Mouse (Mus musculus) embryonic facial prominence, embryonic 11.5 days (tissue): ENCODE results near the gene Skap1. TPM values are rescaled to one million over a fixed set of nuclear protein-coding genes. Genes with fewer than 3 reads are reported as not detected.
A peak's percentile ranks its signal among the peaks of the same experiment; 100 is the strongest.
"Not testable (repeated sequence)": the region's sequence is repeated elsewhere in the genome, so short reads cannot be mapped to it uniquely, and the experiment has no call there.

ENCODE experiments used
- ATAC-seq: fragments of 200-750 bp; cut with Nextera tagmentation; replicated peaks from 2 replicates; pipeline ENCODE4 v1.8.0; 2017; ENCODE audit warnings: low read depth; ENCODE audit not compliant: insufficient number of reproducible peaks, low FRiP score, low TSS enrichment
- DNase-seq: peaks from one replicate; pipeline ENCODE4 v3.0.0-alpha.2; 2015; ENCODE audit warnings: low spot score
- H3K27ac ChIP-seq: fragments of 300-500 bp; sonication (generic); replicated peaks from 2 replicates; pipeline ENCODE4 v1.5.1; 2014; ENCODE audit warnings: mild to moderate bottlenecking, low read depth, low read length, control low read depth
- H3K27me3 ChIP-seq: fragments of 300-500 bp; sonication (generic); 2 replicates; pipeline ENCODE4 v1.6.1; 2014; ENCODE audit warnings: mild to moderate bottlenecking, low read length, moderate library complexity, mixed read lengths; ENCODE audit not compliant: control insufficient read depth, insufficient read depth
- H3K36me3 ChIP-seq: fragments of 300-500 bp; sonication (generic); replicated peaks from 2 replicates; pipeline ENCODE4 v1.6.1; 2014; ENCODE audit warnings: low read depth, mild to moderate bottlenecking, low read length, moderate library complexity, mixed read lengths; ENCODE audit not compliant: control insufficient read depth, insufficient read depth
- H3K4me1 ChIP-seq: fragments of 300-500 bp; sonication (generic); 2 replicates; pipeline ENCODE4 v1.6.1; 2014; ENCODE audit warnings: low read length, mixed read lengths; ENCODE audit not compliant: control insufficient read depth, insufficient read depth
- H3K4me2 ChIP-seq: fragments of 300-500 bp; sonication (generic); 2 replicates; pipeline ENCODE4 v1.6.1; 2014; ENCODE audit warnings: low read depth, mild to moderate bottlenecking, control low read depth, low read length, moderate library complexity
- H3K4me3 ChIP-seq: fragments of 300-500 bp; sonication (generic); 2 replicates; pipeline ENCODE4 v1.5.1; 2014; ENCODE audit warnings: low read depth, low read length, control low read depth
- H3K9ac ChIP-seq: fragments of 300-500 bp; sonication (generic); replicated peaks from 2 replicates; pipeline ENCODE4 v1.6.1; 2014; ENCODE audit warnings: mild to moderate bottlenecking, control low read depth, low read length
- H3K9me3 ChIP-seq: fragments of 300-500 bp; sonication (generic); replicated peaks from 2 replicates; pipeline ENCODE4 v1.6.1; 2016; ENCODE audit warnings: mild to moderate bottlenecking, low read length, inconsistent platforms, mixed read lengths; ENCODE audit not compliant: control insufficient read depth
- WGBS: fragments of 180-500 bp; shearing (Covaris S2); extraction: QIAGEN DNeasy Blood & Tissue Kit; methylation state at CpG from one replicate; pipeline ENCODE4 v1.1.7; 2014; 5-methylcytosine and 5-hydroxymethylcytosine counted together
- polyA plus RNA-seq: library from polyadenylated mRNA; unstranded; fragments of >200 nt; fragmentation: Nextera tagmentation; extraction: Ambion mirVana; gene quantifications from 2 replicates; pipeline ENCODE4 v1.2.1, GENCODE M21; 2014

Skap1 gene
- polyA plus RNA-seq, 1 experiment from 2014 or later = 0.43 TPM

DNA sequence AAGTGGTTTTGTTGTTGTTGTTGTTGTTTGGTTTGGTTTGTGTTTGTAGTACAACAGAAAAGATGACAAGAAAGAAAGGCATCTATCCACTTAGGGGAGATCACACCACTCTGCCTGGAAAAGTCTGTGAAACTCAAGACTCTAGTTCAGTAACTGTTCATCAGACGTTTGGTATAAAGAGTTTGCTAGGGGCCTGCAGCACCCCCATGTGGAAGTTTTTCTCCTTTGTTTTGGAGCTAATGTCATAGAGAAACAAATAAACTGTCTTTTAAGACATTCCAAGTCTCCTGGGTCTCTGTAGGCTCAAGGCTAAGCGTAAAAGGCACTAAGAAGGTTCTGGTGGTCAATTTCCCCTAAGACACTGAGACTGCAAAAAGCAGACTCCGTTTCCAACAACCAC lies 311.7 kb downstream of the Skap1 start:
- H3K4me3 ChIP-seq = no peak overlapping the region
- no peaks in the 10 kb centered on the region for H3K36me3 ChIP-seq
- no peak for DNase-seq
- ATAC-seq = no peak
- no peak overlapping the region for H3K27ac ChIP-seq
- no peak overlapping the region; the same call in 1 of the 2 replicates for H3K9ac ChIP-seq
- H3K4me1 ChIP-seq = peaks cover 5% of the 10 kb centered on the region
- no peaks in the 10 kb centered on the region for H3K9me3 ChIP-seq
- H3K4me2 ChIP-seq = peak overlapping the region; percentile 55
- H3K27me3 ChIP-seq = no peaks in the 10 kb centered on the region
- WGBS = 48% methylated on average over 3 of the region's 3 CpGs

DNA sequence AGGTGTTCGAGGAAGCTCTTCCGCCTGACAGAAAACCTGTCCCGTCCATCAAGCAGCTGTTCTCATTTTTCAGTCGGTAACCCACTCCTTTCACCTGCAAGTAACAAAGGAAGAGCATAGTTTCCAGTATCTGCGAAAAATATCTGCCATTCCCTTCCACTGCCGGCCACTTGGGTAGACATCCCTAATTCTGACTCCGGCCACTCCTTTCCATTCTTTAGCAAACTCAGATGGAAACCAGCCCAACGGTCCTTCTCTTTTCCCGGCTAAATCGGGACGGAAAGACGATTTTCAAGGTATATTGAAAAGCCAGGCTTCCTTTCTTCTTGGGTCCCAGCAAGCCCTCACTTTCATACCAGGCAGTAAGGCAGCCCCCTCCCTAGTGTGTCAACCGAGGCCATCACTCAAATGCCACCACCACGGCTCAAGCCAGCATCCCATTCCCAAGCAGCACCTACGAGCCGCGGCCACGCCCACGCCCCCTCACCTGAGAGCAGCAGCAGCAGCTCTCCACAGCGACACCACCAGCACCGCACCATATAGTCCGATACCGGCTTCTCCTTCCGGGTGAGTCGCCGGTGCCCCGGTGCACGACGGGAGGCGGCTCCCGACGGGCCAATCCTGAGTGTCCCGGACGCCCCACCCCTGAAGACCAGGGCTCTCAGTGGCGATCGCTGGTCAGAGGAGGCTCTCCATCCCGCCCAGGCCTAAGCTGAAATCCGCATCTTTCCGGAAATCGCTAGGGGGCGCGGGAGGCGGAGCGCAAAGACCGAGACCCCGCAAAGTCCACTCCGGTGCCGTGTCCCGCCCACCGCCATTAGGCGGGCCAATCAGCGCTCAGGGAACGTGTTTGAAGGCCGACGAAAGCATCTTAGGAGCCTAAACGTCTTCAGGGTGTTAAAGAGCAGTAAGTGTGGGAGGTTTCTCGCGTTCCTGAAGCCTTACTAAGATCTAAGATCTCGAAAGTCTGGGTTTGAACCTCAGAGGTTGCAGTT lies 312.9 kb downstream of the Skap1 start, which contains the start of gene Snx11:
Snx11 (minus strand) TSS at position 592 of the 995 bp plus-strand sequence.
- Histone ChIP-seq H3K4me3 (peak within 1 kb of the TSS; percentile 58), H3K27ac (no peak within 1 kb of the TSS; the same call in 1 of the 2 replicates), H3K9me3 (no peaks in the 10 kb centered on the region), H3K27me3 (no peaks in the 10 kb centered on the region), H3K9ac (peak within 1 kb of the TSS; percentile 53), H3K4me1 (peaks cover 5% of the 10 kb centered on the region), H3K36me3 (no peaks in the 10 kb centered on the region), H3K4me2 (peak within 1 kb of the TSS; percentile 55)
- DNase-seq (peak; percentile 99), ATAC-seq (peak; percentile 99)
- WGBS = 1% methylated on average over 59 of the region's 59 CpGs

DNA sequence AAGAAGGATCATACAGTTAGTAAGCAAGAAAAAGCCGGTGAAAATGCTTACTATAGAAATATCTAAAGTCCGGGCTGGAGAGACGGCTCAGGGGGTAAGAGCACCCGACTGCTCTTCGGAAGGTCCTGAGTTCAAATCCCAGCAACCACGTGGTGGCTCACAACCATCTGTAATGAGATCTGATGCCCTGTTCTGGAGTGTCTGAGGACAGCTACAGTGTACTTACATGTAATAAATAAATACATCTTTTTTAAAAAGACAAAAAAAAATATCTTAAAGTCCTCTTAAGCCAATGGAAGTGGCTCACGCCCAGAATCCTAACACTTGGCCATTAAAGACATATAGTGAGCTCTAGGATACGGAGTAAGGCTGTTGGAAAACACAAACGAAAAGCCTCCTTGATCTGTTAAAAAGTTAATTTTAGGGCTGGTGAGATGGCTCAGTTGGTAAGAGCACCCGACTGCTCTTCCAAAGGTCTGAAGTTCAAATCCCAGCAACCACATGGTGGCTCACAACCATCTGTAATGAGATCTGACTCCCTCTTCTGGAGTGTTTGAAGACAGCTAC lies 313.8 kb downstream of the Skap1 start:
- H3K27ac ChIP-seq, H3K27me3 ChIP-seq, ATAC-seq, H3K4me1 ChIP-seq, DNase-seq, H3K9me3 ChIP-seq, H3K36me3 ChIP-seq: not testable (repeated sequence)
- Histone ChIP-seq H3K9ac (peak overlapping the region; percentile 52), H3K4me3 (peak overlapping the region; percentile 58), H3K4me2 (peak overlapping the region; percentile 48)
- WGBS = 73% methylated on average over 10 of the region's 10 CpGs

DNA sequence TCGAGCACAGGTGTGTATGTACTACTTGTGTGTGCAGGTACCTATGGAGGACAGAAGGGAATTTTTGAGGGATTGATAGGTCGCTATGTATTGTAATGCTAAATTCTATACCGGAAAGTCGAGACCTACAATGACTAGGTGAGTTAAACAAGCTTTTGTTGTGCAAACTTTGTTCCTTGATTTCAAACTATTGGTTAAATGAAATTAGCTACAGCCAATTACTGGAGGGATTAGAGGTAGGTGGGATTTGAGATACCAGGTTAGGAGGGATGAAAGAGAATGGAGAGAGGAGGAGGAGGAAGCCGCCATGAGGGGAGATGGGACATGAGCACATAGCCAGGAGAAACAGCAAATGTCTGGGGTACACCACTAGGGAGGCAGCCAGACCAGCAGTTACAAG lies 315.9 kb downstream of the Skap1 start:
- ATAC-seq (no peak), DNase-seq (no peak)
- no peak overlapping the region for H3K27ac ChIP-seq
- H3K9me3 ChIP-seq = no peaks in the 10 kb centered on the region
- no peaks in the 10 kb centered on the region for H3K36me3 ChIP-seq
- no peak overlapping the region for H3K4me2 ChIP-seq
- peaks cover 5% of the 10 kb centered on the region for H3K4me1 ChIP-seq
- 78% methylated on average over 5 of the region's 5 CpGs for WGBS
- no peak overlapping the region for H3K9ac ChIP-seq
- no peak overlapping the region for H3K4me3 ChIP-seq
- H3K27me3 ChIP-seq = no peaks in the 10 kb centered on the region

DNA sequence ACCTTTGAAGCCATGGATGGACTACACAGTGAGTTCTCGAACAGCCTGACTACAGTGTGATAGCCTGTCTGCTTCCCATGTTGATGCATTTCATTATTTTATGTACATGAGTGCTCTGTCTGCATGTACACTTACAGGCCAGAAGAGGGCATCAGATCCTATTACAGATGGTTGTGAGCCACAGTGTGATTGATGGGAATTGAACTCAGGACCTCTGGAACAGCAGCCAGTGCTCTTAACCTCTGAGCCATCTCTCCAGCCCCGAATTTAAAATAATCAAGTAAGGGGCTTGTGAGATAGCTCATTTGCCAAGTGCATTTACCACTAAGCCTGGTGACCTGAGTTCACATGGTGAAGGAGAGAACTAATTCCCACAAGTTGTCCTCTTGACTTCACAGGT lies 317.0 kb downstream of the Skap1 start:
- WGBS = 83% methylated on average over 2 of the region's 2 CpGs
- ATAC-seq (no peak), DNase-seq (no peak)
- H3K9ac ChIP-seq = no peak overlapping the region
- H3K9me3 ChIP-seq = no peaks in the 10 kb centered on the region
- no peaks in the 10 kb centered on the region for H3K36me3 ChIP-seq
- H3K27ac ChIP-seq = no peak overlapping the region
- H3K4me2 ChIP-seq = no peak overlapping the region
- H3K4me1 ChIP-seq = peaks cover 2% of the 10 kb centered on the region; the same call in 1 of the 2 replicates
- no peaks in the 10 kb centered on the region for H3K27me3 ChIP-seq
- no peak overlapping the region for H3K4me3 ChIP-seq

DNA sequence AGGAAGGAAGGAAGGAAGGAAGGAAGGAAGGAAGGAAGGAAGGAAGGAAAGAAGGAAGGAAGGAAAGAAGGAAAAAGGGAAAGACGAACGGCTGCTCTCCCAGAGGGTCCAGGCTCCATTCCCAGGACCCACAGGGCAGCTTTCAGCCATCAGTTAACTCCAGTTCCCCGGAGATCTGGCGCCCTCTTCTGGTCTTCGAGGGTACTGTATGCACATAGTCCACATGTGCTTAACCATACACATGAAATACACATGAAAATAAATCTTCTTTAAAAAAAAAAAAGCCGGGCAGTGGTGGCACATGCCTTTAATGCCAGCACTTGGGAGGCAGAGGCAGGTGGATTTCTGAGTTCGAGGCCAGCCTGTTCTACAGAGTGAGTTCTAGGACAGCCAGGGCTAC lies 320.5 kb downstream of the Skap1 start:
- ATAC-seq, H3K9ac ChIP-seq, H3K4me2 ChIP-seq, H3K27ac ChIP-seq, H3K9me3 ChIP-seq, H3K27me3 ChIP-seq, H3K4me1 ChIP-seq, H3K36me3 ChIP-seq, H3K4me3 ChIP-seq: not testable (repeated sequence)
- peak; percentile 78 for DNase-seq
- WGBS = 16% methylated on average over 7 of the region's 7 CpGs

DNA sequence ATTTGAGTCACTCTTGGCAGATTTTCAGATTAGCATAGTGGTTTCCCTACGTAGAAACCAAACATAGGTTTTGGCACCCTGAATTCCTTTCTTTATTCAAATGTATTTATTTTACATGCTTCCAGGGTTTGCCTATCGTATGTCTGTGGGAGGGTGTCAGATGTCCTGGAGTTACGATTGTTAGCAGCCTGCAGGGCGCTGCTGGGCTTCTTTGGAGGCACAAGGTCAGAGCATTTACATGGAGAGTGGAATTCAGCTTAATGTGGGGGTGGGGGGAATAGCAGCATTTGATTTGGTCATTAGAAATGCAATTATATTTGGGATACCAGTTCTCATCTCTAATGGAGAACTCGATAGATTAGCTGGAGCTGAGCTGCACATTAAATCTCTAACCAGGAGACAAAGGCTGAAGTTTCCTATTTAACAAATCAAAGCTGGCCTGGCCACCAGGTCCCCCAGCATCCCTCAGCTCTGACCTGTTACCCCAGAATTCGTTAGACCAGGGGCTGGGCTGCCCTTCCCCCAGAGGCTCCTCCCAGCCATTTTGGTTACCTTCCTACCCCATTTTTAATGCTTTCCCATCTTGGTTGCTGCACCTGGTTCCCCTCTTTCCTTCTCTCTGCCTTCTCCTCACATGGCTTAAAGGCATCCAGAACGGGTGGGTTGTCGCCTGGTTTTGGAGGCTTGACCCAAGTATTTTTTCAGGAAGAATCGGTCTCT lies 322.5 kb downstream of the Skap1 start:
- no peaks in the 10 kb centered on the region for H3K9me3 ChIP-seq
- H3K9ac ChIP-seq = no peak overlapping the region
- WGBS = 25% methylated on average over 9 of the region's 9 CpGs
- ATAC-seq = no peak
- no peaks in the 10 kb centered on the region for H3K27me3 ChIP-seq
- H3K4me2 ChIP-seq = no peak overlapping the region
- H3K4me3 ChIP-seq = no peak overlapping the region
- peak; percentile 15 for DNase-seq
- H3K36me3 ChIP-seq = peaks cover 2% of the 10 kb centered on the region; the same call in 1 of the 2 replicates
- no peaks in the 10 kb centered on the region for H3K4me1 ChIP-seq
- H3K27ac ChIP-seq = no peak overlapping the region
